Mouse (Mus musculus): ENCODE measurements around the gene Nbea. TPM values are rescaled to one million over a fixed set of nuclear protein-coding genes. Genes with fewer than 3 reads are reported as not detected.

Gene Nbea
- total and polyA plus RNA-seq, 3 experiments = 0.04 to 0.27 TPM; not detected in 1

DNA sequence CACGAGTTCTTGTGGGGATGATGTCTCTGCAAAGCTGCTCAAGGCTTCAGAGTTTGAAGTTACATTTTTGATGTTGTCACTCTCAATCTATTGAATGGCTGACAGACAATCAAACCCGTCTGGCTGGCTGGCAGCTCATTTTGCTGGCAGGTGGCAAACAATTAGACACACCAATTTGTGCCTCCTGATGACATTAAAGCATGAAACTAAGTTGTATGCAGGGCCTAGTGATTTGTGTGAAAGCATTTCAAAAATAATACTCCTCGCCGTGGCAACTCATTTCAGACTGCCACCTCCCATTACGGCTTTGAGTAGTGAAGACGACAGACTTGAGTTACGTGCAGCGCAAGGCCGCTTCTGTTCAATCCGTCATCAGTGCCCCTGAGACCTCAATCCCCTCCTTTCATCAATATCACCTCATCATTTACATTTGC is 217.8 kb downstream of the Nbea start:
- H3K27ac ChIP-seq (ENCODE audit: control insufficient read depth, low read depth, low read length) = no peak overlapping the region
- no peaks in the 10 kb centered on the region; a peak in 1 of 4 replicates for H3K27me3 ChIP-seq (ENCODE audit: control insufficient read depth in 1 of 2, insufficient read depth in 2 of 2, low read length in 2 of 2)
- no peaks in the 10 kb centered on the region for H3K9me3 ChIP-seq (replicated peaks; ENCODE audit: insufficient read depth, low read length)
- no peak overlapping the region for H3K4me3 ChIP-seq (ENCODE audit: control insufficient read depth in 1 of 2, insufficient read depth in 1 of 2, low read depth in 2 of 2, low read length in 2 of 2)
- H3K4me1 ChIP-seq (ENCODE audit: control insufficient read depth in 1 of 2, insufficient read depth in 2 of 2, low read length in 2 of 2) = no peaks in the 10 kb centered on the region
- TF ChIP-seq POLR2AphosphoS5 (IDR thresholded peaks at IDR 0.05; ENCODE audit: borderline replicate concordance, low read depth, low read length) (no peak), JUND (IDR thresholded peaks at IDR 0.05; ENCODE audit: low read depth, low read length) (no peak), NRF1 (IDR thresholded peaks at IDR 0.05; ENCODE audit: insufficient read depth, low read depth, low read length, poor library complexity, severe bottlenecking) (no peak), MAX (IDR thresholded peaks at IDR 0.05; ENCODE audit: low read length) (no peak), MYB (IDR thresholded peaks at IDR 0.05; ENCODE audit: low read depth, low read length) (no peak), ETS1 (IDR thresholded peaks at IDR 0.05; ENCODE audit: low read depth, low read length) (no peak), ELF1 (IDR thresholded peaks at IDR 0.05; ENCODE audit: low read depth, low read length) (no peak)
- no peaks in the 10 kb centered on the region for H3K79me2 ChIP-seq (ENCODE audit: control insufficient read depth, insufficient read depth, low read length, poor library complexity)
- no peak for DNase-seq (ENCODE audit: low read depth, low spot score)
- no peaks in the 10 kb centered on the region for H3K36me3 ChIP-seq (ENCODE audit: control insufficient read depth in 1 of 2, insufficient read depth in 2 of 2, low read length in 2 of 2)
- no peak overlapping the region for H3K9ac ChIP-seq (ENCODE audit: control insufficient read depth, low read depth, low read length, poor library complexity, severe bottlenecking)

GRCm38 (mm10) chr3:55963032-55963431 is 220.5 kb downstream of the Nbea start:
- no peaks in the 10 kb centered on the region for H3K36me3 ChIP-seq (ENCODE audit: control insufficient read depth in 1 of 2, insufficient read depth in 2 of 2, low read length in 2 of 2)
- no peaks in the 10 kb centered on the region for H3K4me1 ChIP-seq (ENCODE audit: control insufficient read depth in 1 of 2, insufficient read depth in 2 of 2, low read length in 2 of 2)
- H3K9me3 ChIP-seq (replicated peaks; ENCODE audit: insufficient read depth, low read length) = no peaks in the 10 kb centered on the region
- no peak overlapping the region for H3K4me3 ChIP-seq (ENCODE audit: control insufficient read depth in 1 of 2, insufficient read depth in 1 of 2, low read depth in 2 of 2, low read length in 2 of 2)
- H3K9ac ChIP-seq (ENCODE audit: control insufficient read depth, low read depth, low read length, poor library complexity, severe bottlenecking) = no peak overlapping the region
- TF ChIP-seq E2F4 (IDR thresholded peaks at IDR 0.05; ENCODE audit: borderline replicate concordance, low read depth, low read length) (no peak), ZMIZ1 (IDR thresholded peaks at IDR 0.05; ENCODE audit: low read depth, low read length) (no peak), NELFE (IDR thresholded peaks at IDR 0.05; ENCODE audit: low read depth, low read length) (no peak), POLR2A (IDR thresholded peaks at IDR 0.05; ENCODE audit: control insufficient read depth in 1 of 2, insufficient read depth in 1 of 2, low read depth in 1 of 2, low read length in 2 of 2, poor library complexity in 1 of 2) (no peak), ZKSCAN1 (IDR thresholded peaks at IDR 0.05; ENCODE audit: low read depth, low read length) (no peak), RAD21 (IDR thresholded peaks at IDR 0.05; ENCODE audit: low read depth, low read length) (no peak)
- H3K27ac ChIP-seq (ENCODE audit: control insufficient read depth, low read depth, low read length) = no peak overlapping the region
- H3K27me3 ChIP-seq (ENCODE audit: control insufficient read depth in 1 of 2, insufficient read depth in 2 of 2, low read length in 2 of 2) = no peaks in the 10 kb centered on the region; a peak in 1 of 4 replicates
- DNase-seq (ENCODE audit: low read depth, low spot score) = no peak
- no peaks in the 10 kb centered on the region for H3K79me2 ChIP-seq (ENCODE audit: control insufficient read depth, insufficient read depth, low read length, poor library complexity)

DNA sequence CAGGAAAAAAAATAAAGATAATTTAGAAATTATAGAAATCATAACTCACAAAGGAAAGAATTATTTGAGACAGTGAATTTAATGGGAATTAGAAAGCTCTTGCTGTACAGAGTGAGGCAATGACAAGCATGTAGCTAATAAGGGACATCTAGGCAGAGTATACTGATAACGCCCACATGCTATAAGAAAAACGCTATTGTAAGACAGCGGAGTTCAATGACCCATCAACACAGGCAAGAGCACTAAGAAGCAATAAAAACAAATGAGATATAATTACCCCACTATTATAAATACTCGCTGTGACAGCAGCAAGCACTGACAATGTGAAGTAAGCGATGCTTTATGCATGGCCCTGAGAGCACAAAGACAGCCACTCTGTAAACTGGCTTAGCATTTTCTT is 233.5 kb downstream of the Nbea start:
- no peak for DNase-seq (ENCODE audit: low read depth, low spot score)
- Histone ChIP-seq H3K4me3 (ENCODE audit: control insufficient read depth in 1 of 2, insufficient read depth in 1 of 2, low read depth in 2 of 2, low read length in 2 of 2) (no peak overlapping the region), H3K36me3 (ENCODE audit: control insufficient read depth in 1 of 2, insufficient read depth in 2 of 2, low read length in 2 of 2) (no peaks in the 10 kb centered on the region), H3K9ac (ENCODE audit: control insufficient read depth, low read depth, low read length, poor library complexity, severe bottlenecking) (no peak overlapping the region), H3K27me3 (ENCODE audit: control insufficient read depth in 1 of 2, insufficient read depth in 2 of 2, low read length in 2 of 2) (peaks cover 0 to 2% of the 10 kb centered on the region in 2 experiments; a peak in 1 of 4 replicates), H3K9me3 (replicated peaks; ENCODE audit: insufficient read depth, low read length) (no peaks in the 10 kb centered on the region), H3K27ac (ENCODE audit: control insufficient read depth, low read depth, low read length) (no peak overlapping the region), H3K79me2 (ENCODE audit: control insufficient read depth, insufficient read depth, low read length, poor library complexity) (no peaks in the 10 kb centered on the region), H3K4me1 (ENCODE audit: control insufficient read depth in 1 of 2, insufficient read depth in 2 of 2, low read length in 2 of 2) (no peaks in the 10 kb centered on the region)
- TF ChIP-seq ZMIZ1 (IDR thresholded peaks at IDR 0.05; ENCODE audit: low read depth, low read length) (no peak), USF2 (IDR thresholded peaks at IDR 0.05; ENCODE audit: borderline replicate concordance in 1 of 2, insufficient read depth in 1 of 2, low read depth in 1 of 2, low read length in 2 of 2) (no peak), HCFC1 (IDR thresholded peaks at IDR 0.05; ENCODE audit: low read depth, low read length) (no peak), ZKSCAN1 (IDR thresholded peaks at IDR 0.05; ENCODE audit: low read depth, low read length) (no peak), MAFK (IDR thresholded peaks at IDR 0.05; ENCODE audit: borderline replicate concordance, low read depth, low read length) (no peak), USF1 (IDR thresholded peaks at IDR 0.05; ENCODE audit: low read depth, low read length) (no peak), POLR2A (IDR thresholded peaks at IDR 0.05; ENCODE audit: control insufficient read depth in 1 of 2, insufficient read depth in 1 of 2, low read depth in 1 of 2, low read length in 2 of 2, poor library complexity in 1 of 2) (no peak), CHD1 (IDR thresholded peaks at IDR 0.05; ENCODE audit: low read depth, low read length) (no peak), SMC3 (IDR thresholded peaks at IDR 0.05; ENCODE audit: low read depth, low read length) (no peak), TAL1 (IDR thresholded peaks at IDR 0.05; ENCODE audit: low read length) (no peak), RAD21 (IDR thresholded peaks at IDR 0.05; ENCODE audit: low read depth, low read length) (no peak), TCF12 (IDR thresholded peaks at IDR 0.05; ENCODE audit: low read depth, low read length) (no peak), MYC (IDR thresholded peaks at IDR 0.05; ENCODE audit: low read depth, low read length) (no peak), POLR2AphosphoS5 (IDR thresholded peaks at IDR 0.05; ENCODE audit: borderline replicate concordance, low read depth, low read length) (no peak), MEF2A (IDR thresholded peaks at IDR 0.05; ENCODE audit: extremely low read depth, insufficient replicate concordance, low read depth, low read length, poor library complexity, severe bottlenecking) (no peak), MAX (IDR thresholded peaks at IDR 0.05; ENCODE audit: low read length) (no peak), CTCF (IDR thresholded peaks at IDR 0.05 in 2 of 3, conservative IDR thresholded peaks at IDR 0.05 in 1 of 3; ENCODE audit: control insufficient read depth in 1 of 3, insufficient read depth in 1 of 3, low read depth in 2 of 3, low read length in 3 of 3, poor library complexity in 1 of 3, severe bottlenecking in 1 of 3) (no peak), GATA1 (IDR thresholded peaks at IDR 0.05; ENCODE audit: low read depth, low read length) (no peak)
